Mouse (Mus musculus): ENCODE data around the gene Ssxb1. TPM values are rescaled to one million over a fixed set of nuclear protein-coding genes. Genes with fewer than 3 reads are reported as not detected.
"Not testable (repeated sequence)": the region's sequence is repeated elsewhere in the genome, so short reads cannot be mapped to it uniquely, and the experiment has no call there.

Ssxb1 gene
- total RNA-seq (2021): not detected
- long read RNA-seq, experiment 1: 0 reads
- long read RNA-seq, experiment 2: 0 reads

GRCm38 (mm10) chrX:8413005-8413404 is at the start of gene Ssxb1:
Gene Ssxb1, plus strand, starts transcription at chrX:8413305.
- DNase-seq (ENCODE audit: low spot score in 2 of 2): not testable (repeated sequence)

DNA sequence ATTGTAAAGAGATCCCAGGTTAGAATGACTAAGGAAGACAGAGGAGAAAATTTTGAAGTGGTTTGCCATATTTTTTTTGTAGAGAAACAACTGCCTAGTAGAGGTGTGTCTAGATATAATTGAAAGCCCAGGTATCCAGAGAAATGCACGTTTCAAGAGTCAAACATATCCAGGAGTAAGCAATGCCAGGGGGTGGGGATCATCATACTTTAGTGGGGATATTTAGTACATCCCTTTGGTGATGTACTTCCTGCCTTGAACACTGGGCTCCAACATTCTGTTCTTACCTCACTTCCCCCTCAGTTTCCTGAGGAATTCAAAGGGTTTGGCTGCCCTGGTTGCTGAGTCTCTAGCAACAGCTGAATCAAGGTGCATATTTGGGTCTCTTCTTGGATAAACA is 46.4 kb upstream of the Ssxb1 start, which contains the start of gene Ssxb9:
Ssxb9 (plus strand) TSS at position 301 of the 400 bp plus-strand sequence.
- DNase-seq (ENCODE audit: low spot score in 2 of 2): not testable (repeated sequence)

DNA sequence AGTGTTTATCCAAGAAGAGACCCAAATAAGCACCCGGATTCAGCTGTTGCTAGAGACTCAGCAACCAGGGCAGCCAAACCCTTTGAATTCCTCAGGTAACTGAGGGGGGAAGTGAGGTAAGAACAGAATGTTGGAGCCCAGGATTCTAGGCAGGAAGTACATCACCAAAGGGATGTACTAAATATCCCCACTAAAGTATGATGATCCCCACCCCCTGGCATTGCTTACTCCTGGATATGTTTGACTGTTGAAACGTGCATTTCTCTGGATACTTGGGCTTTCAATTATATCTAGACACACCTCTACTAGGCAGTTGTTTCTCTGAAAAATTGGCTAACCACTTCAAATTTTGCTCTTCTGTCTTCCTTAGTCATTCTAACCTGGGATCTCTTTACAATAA is 48.5 kb downstream of the Ssxb1 start, which contains the start of gene Ssxb2:
Ssxb2 (minus strand) TSS at position 101 of the 400 bp plus-strand sequence.
- not testable (repeated sequence) for DNase-seq (ENCODE audit: low spot score in 2 of 2)

Other genes starting within 250 kb of the Ssxb1 start
- 1 to 10 TPM; 7.6 to 8.2 TPM for gene Tbc1d25, start 237.1 kb upstream of the Ssxb1 start, total RNA-seq (2021)
- gene Ebp, start 219.8 kb upstream of the Ssxb1 start, total RNA-seq (2021): 10 to 100 TPM; 42.7 to 47.8 TPM
- 1 to 10 TPM; 7.6 to 8.0 TPM for gene Porcn, start 206.8 kb upstream of the Ssxb1 start, total RNA-seq (2021)
- 10 to 100 TPM; 18.5 to 21.3 TPM for gene Ftsj1, start 160.9 kb upstream of the Ssxb1 start, total RNA-seq (2021)
- 1 to 10 TPM; 2.1 to 7.4 TPM for gene Slc38a5, start 142.2 kb upstream of the Ssxb1 start, total RNA-seq (2021)
- not detected for gene Ssxb10, start 85.9 kb upstream of the Ssxb1 start, total RNA-seq (2021)
- not detected for gene Ssxb9, start 46.3 kb upstream of the Ssxb1 start, total RNA-seq (2021)
- gene Ssxb2, start 48.4 kb downstream of the Ssxb1 start, total RNA-seq (2021): not detected
- gene Gm14459, start 111.6 kb downstream of the Ssxb1 start, total RNA-seq (2021): not detected
- gene Ssxb6, start 134.9 kb downstream of the Ssxb1 start, total RNA-seq (2021): not detected
- gene Ssxb3, start 178.5 kb downstream of the Ssxb1 start, total RNA-seq (2021): not detected

Data from adrenal gland, postnatal 4 days (tissue).